Mouse (Mus musculus): Measurements from ENCODE around the gene Sel1l3. TPM values are rescaled to one million over a fixed set of nuclear protein-coding genes. Genes with fewer than 3 reads are reported as not detected.

Gene Sel1l3
- polyA plus RNA-seq, 1 experiment from 2014 or later, result 5.9 TPM

DNA sequence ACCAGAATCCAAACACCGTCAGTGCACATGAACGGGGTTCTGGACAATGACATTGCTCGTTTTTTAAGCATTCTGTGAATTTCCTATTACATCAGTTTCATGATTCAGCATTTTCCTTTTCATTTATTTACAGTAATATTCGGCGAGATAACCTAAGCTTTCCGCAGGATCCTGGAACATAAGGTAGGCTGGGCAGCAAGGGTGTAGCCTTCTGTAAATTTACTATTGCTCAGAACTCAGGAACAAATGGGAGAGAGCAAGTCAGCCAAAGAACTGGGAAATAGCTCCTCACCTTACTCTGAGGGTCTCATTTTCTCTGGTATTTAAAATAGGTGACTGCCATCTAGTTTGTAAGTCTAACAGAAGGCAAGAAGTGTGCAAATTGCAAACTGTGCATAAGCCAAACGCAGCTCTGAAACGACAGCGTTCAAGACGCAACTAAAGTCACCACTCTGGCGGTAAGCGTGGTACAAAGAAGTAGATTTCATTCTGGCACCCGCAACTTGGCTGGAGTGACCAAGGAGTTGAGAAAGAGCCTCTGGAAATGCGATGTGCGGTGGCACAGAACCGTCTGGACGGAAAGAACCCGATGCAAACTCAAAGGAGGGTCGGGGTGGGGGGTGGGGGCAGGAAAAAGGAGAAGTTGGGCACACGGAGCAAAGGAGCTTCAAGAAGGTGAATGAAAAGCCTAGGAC is 1.5 kb downstream of the Sel1l3 start:
- WGBS, result 23% methylated on average over 20 of the region's 20 CpGs

DNA sequence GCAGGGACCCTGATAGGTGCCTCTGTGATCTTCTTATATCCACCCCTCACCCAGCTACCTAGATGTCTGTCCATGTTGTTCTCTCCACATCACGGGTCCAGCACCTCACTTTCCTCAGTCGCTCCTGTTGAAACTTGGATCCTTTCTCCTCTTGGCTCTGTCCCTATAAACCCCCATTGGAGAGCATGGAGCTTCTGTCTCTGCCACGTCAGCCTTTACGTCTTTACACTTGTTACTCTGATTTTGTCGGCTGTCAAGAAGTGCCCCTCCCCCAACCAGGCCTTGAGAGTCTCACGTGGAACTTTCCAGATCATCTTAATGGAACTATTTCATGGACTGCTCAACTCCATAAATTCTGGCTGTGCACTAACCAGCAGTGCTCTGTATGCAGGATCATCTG is 2.5 kb downstream of the Sel1l3 start:
- ATAC-seq (ENCODE audit: low read depth), result no peak
- H3K9ac ChIP-seq, result no peak overlapping the region
- 56% methylated on average over 6 of the region's 6 CpGs for WGBS
- peak overlapping the region; percentile 98 for H3K4me2 ChIP-seq
- H3K4me3 ChIP-seq, result no peak overlapping the region
- no peak overlapping the region for H3K27ac ChIP-seq (replicated peaks)
- H3K4me1 ChIP-seq (replicated peaks), result peaks cover 47% of the 10 kb centered on the region
- H3K36me3 ChIP-seq, result no peaks in the 10 kb centered on the region
- H3K27me3 ChIP-seq, result peaks cover 17% of the 10 kb centered on the region
- no peaks in the 10 kb centered on the region for H3K9me3 ChIP-seq

More for the DNA sequence above, 1.5 kb downstream of the Sel1l3 start:
- H3K9me3 ChIP-seq, result no peaks in the 10 kb centered on the region
- peak overlapping the region; percentile 66 for H3K4me3 ChIP-seq
- peak overlapping the region; percentile 89 for H3K9ac ChIP-seq
- H3K4me2 ChIP-seq, result peak overlapping the region; percentile 98
- ATAC-seq (ENCODE audit: low read depth), result no peak
- no peaks in the 10 kb centered on the region for H3K36me3 ChIP-seq
- peak overlapping the region; percentile 73 for H3K27ac ChIP-seq (replicated peaks)
- peaks cover 20% of the 10 kb centered on the region for H3K27me3 ChIP-seq
- peaks cover 47% of the 10 kb centered on the region for H3K4me1 ChIP-seq (replicated peaks)

DNA sequence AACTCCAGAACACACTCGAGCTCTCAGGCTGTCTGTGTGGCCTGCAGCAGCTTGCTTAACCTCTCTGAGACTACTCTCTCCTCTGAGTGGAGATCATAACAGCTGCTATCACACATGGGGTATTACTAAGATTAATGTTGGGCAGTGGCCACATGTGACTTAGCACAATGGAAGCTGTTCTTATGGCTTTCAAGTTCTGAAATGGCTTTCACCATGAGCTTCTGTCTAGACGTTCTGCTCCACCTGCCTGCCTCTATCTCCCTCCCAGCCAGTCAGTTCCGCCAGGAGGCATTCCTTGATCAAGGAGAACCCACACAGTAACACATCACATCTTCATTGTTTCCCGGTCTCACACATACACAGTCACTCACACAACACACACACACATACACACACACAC is 3.2 kb downstream of the Sel1l3 start:
- H3K27ac ChIP-seq (replicated peaks), result no peak overlapping the region
- no peak for ATAC-seq (ENCODE audit: low read depth)
- H3K4me2 ChIP-seq, result peak overlapping the region; percentile 98; the same call in 1 of the 2 replicates
- H3K36me3 ChIP-seq, result no peaks in the 10 kb centered on the region
- H3K9me3 ChIP-seq, result no peaks in the 10 kb centered on the region
- WGBS, result 67% methylated on average over 4 of the region's 4 CpGs
- no peak overlapping the region for H3K4me3 ChIP-seq
- peaks cover 47% of the 10 kb centered on the region for H3K4me1 ChIP-seq (replicated peaks)
- no peak overlapping the region for H3K9ac ChIP-seq
- H3K27me3 ChIP-seq, result peaks cover 17% of the 10 kb centered on the region

DNA sequence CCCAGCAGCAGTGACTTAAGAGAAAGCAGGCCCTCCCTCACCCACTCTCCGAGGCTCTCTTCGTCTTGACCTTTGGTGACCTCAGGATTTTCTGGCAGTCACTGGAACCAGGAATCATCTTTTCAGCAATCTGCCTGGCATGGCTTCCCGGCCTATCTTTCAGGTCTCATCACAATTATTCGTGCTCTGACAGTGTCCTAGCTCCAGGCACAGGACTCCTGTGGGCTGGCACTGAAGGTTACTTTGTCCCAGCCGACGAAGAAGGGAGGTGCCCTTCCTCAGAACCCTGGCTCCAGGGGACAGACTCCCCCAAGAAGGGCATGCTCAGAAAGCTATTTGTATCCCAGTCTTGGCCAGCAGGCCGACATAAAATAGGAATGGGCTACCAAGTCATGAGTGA is 4.0 kb downstream of the Sel1l3 start:
- H3K9me3 ChIP-seq, result no peaks in the 10 kb centered on the region
- no peak overlapping the region for H3K9ac ChIP-seq
- no peak overlapping the region for H3K27ac ChIP-seq (replicated peaks)
- no peak overlapping the region for H3K4me3 ChIP-seq
- no peak overlapping the region for H3K4me2 ChIP-seq
- ATAC-seq (ENCODE audit: low read depth), result no peak
- H3K27me3 ChIP-seq, result peaks cover 17% of the 10 kb centered on the region
- H3K4me1 ChIP-seq (replicated peaks), result peaks cover 45% of the 10 kb centered on the region
- 48% methylated on average over 7 of the region's 7 CpGs for WGBS
- no peaks in the 10 kb centered on the region for H3K36me3 ChIP-seq

DNA sequence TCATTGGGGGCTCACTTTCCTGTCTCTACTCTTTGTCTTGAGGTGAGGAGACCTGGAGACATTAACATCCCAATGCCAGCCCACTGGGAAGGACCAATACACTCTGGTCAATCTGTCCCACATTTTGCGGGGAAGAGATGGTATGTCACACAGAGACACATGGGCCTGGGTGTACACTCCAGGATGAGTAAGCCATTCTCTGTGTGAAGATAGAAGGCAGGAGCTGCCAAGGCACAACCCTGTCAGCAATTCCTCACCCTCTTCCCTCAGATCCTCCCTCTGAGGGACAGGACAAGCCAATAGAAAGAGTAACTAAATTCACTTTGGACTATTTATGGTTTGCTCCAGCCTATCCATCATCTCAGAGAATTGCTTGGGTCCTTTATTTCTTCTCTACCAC is 5.0 kb downstream of the Sel1l3 start:
- peaks cover 17% of the 10 kb centered on the region for H3K27me3 ChIP-seq
- no peak overlapping the region for H3K27ac ChIP-seq (replicated peaks)
- peaks cover 35% of the 10 kb centered on the region for H3K4me1 ChIP-seq (replicated peaks)
- H3K36me3 ChIP-seq, result no peaks in the 10 kb centered on the region
- 87% methylated on average over 1 of the region's 1 CpGs for WGBS
- H3K9ac ChIP-seq, result no peak overlapping the region
- H3K9me3 ChIP-seq, result no peaks in the 10 kb centered on the region
- no peak for ATAC-seq (ENCODE audit: low read depth)
- no peak overlapping the region for H3K4me3 ChIP-seq
- H3K4me2 ChIP-seq, result no peak overlapping the region

DNA sequence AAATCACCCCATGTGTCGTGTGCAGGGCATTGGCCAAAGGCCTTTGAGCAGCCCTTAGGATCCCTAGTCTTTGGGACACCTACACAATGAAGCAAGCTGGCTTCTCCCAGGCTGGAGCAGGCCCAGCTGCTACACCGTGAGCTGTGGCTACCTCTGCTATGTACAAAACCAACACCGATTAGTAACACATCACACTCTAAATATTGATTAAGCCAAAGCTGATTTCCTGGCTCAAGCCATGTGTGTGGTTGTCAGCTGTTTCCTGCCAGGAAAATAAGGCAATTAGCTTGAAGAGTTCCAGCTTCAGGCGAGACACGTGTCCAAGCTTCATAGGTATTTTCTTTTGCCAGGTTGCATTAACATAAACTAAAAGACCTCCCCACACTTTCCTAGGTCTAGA is 7.2 kb downstream of the Sel1l3 start:
- Histone ChIP-seq H3K36me3 (no peaks in the 10 kb centered on the region), H3K4me2 (no peak overlapping the region), H3K9ac (no peak overlapping the region), H3K27me3 (peaks cover 9% of the 10 kb centered on the region), H3K9me3 (no peaks in the 10 kb centered on the region), H3K27ac (replicated peaks) (no peak overlapping the region), H3K4me1 (replicated peaks) (peaks cover 20% of the 10 kb centered on the region), H3K4me3 (no peak overlapping the region)
- WGBS, result 82% methylated on average over 5 of the region's 5 CpGs
- ATAC-seq (ENCODE audit: low read depth), result no peak

DNA sequence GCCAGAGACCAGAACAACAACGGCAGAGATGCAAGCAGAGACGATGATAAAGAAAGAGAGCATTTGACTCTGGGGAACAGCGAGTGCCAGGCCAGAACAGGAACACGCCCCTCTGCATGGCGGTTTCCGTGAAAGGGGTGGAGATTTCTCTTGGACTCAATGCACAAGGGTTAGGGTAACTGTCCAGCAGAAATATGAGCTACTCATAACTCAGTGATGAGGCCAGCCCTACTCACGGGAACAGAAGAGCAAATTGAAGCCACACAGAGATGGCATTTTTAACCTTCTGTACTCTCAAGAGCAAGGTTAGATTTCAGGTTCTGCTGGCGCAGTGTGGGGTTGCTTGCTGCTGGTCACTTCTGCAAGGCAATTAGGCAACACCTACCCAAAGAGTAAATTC is 11.0 kb downstream of the Sel1l3 start:
- Histone ChIP-seq H3K9ac (no peak overlapping the region), H3K27ac (replicated peaks) (no peak overlapping the region), H3K36me3 (no peaks in the 10 kb centered on the region), H3K27me3 (no peaks in the 10 kb centered on the region), H3K4me3 (no peak overlapping the region), H3K4me2 (no peak overlapping the region), H3K4me1 (replicated peaks) (no peaks in the 10 kb centered on the region), H3K9me3 (no peaks in the 10 kb centered on the region)
- ATAC-seq (ENCODE audit: low read depth), result no peak
- 78% methylated on average over 8 of the region's 8 CpGs for WGBS

DNA sequence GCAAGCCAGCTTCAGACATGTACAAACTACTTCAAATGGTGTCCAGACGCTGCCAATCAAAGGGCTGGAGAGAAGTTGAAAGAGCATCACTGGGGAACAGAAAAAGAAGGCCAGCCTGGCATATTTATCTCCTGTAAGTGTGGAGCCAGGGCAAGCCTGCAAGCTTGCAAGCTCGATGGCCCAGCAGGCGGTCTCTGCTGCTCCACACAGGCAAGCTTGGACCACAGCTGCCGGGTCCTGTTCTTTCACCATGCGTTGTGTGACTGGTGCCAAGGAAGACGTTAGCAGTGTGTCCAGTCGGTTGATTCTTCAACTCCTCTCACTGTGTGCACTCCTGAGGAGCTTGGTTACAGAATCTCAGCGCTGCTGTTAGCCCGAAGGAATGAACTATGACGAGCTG is 12.9 kb downstream of the Sel1l3 start:
- Histone ChIP-seq H3K36me3 (no peaks in the 10 kb centered on the region), H3K4me2 (no peak overlapping the region), H3K4me3 (no peak overlapping the region), H3K9ac (no peak overlapping the region), H3K4me1 (replicated peaks) (no peaks in the 10 kb centered on the region), H3K9me3 (no peaks in the 10 kb centered on the region), H3K27me3 (no peaks in the 10 kb centered on the region), H3K27ac (replicated peaks) (no peak overlapping the region)
- ATAC-seq (ENCODE audit: low read depth), result no peak
- 84% methylated on average over 10 of the region's 10 CpGs for WGBS

DNA sequence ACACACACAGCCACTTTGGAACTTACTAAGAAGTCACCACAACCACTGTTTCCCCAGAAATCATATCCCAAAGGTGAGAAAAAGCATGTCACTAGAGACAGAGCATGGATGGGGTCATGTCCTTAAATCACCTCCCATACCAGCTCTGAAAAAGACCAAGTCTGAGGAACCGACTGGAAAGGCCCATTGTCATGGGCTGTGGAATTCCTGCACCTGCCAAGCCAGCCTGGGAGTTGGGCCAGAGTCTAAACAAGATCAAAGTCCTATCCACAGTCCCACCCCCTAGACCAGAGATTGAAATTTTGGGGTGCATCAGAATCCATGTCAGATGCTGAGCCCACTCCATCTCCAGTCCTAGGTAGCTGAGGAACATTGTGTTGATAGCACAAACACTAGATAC is 15.3 kb downstream of the Sel1l3 start:
- no peak for ATAC-seq (ENCODE audit: low read depth)
- H3K9me3 ChIP-seq, result no peaks in the 10 kb centered on the region
- H3K27me3 ChIP-seq, result no peaks in the 10 kb centered on the region
- H3K9ac ChIP-seq, result no peak overlapping the region
- no peak overlapping the region for H3K4me3 ChIP-seq
- H3K4me2 ChIP-seq, result no peak overlapping the region
- WGBS, result 77% methylated on average over 1 of the region's 1 CpGs
- H3K27ac ChIP-seq (replicated peaks), result no peak overlapping the region
- H3K36me3 ChIP-seq, result no peaks in the 10 kb centered on the region
- no peaks in the 10 kb centered on the region for H3K4me1 ChIP-seq (replicated peaks)

DNA sequence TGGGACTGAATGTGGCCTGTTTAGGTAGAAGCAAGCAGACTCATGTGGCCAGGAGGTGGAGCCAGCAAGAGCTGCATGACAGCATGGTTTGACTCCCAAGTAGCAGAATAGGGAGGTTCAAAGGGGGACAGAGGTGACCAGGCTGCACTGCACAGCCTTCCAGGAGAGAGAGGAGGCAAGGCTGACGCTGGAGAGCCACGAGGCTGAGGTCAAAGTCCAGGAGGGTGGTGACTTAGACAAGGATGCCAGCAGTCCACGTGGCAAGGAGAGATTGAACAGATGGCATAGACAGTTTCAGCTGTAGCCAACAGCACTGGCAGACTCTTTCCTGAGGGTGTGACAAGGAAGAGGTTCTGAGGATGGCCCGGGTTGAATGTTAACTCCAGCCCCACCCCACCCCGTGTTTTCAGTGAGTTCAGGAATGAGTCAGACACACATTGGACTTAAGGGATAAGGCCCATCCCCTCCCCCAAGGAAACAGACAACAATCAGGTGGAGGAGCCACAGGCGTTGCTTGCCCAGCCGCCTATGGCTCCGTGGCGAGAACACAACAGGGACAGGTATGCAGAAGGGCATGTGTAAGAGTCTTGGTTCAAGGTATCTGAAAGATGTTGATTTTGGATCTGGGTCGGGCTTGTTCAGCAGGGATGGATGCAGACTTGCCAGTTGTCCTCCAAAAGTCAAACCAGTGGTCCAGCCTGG is 17.2 kb downstream of the Sel1l3 start:
- no peak overlapping the region for H3K9ac ChIP-seq
- no peaks in the 10 kb centered on the region for H3K4me1 ChIP-seq (replicated peaks)
- H3K4me2 ChIP-seq, result no peak overlapping the region
- H3K27ac ChIP-seq (replicated peaks), result no peak overlapping the region
- H3K36me3 ChIP-seq, result no peaks in the 10 kb centered on the region
- H3K4me3 ChIP-seq, result no peak overlapping the region
- H3K9me3 ChIP-seq, result no peaks in the 10 kb centered on the region
- WGBS, result 80% methylated on average over 10 of the region's 10 CpGs
- no peaks in the 10 kb centered on the region for H3K27me3 ChIP-seq
- no peak for ATAC-seq (ENCODE audit: low read depth)

DNA sequence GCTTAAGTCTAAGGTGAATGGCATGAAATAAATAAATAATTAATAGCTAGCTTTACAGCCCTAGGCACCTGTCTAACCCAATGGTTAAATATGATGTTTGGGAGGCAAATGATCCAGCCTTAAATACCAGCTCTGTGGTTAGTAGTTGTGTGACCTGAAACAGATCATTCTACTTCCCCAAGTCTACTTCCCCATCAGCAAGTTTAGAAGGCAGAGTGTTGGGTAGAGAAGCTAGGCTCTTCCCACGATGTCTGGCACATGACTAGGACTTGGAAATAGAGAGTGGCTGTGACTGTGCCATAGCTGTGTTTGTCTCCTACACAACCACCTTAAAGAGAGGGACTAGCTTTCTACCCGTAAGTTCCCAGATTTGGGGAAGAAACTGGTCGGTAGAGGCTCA is 18.9 kb downstream of the Sel1l3 start:
- Histone ChIP-seq H3K9me3 (no peaks in the 10 kb centered on the region), H3K27ac (replicated peaks) (no peak overlapping the region), H3K36me3 (no peaks in the 10 kb centered on the region), H3K9ac (no peak overlapping the region), H3K4me2 (no peak overlapping the region), H3K27me3 (no peaks in the 10 kb centered on the region), H3K4me3 (no peak overlapping the region), H3K4me1 (replicated peaks) (no peaks in the 10 kb centered on the region)
- 89% methylated on average over 3 of the region's 3 CpGs for WGBS
- ATAC-seq (ENCODE audit: low read depth), result no peak

DNA sequence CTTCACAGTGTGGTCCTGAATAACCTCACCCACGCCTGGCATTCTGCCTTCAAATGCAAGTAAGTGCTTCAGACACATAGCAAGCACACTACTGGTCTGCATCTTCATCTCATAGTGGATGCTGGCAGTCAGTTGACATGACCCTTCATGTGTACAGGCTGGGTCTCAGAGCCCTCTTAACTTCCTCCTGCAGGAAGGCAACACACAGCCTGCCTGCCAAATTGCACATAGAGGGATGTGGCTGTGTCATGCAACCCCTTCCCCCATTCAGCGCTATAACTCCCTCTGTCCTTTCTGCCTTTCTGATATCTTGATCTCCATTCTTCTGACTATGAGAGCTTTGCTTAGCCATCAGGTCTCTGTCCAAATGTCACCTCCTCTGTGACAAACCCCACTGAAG is 19.3 kb downstream of the Sel1l3 start:
- no peaks in the 10 kb centered on the region for H3K36me3 ChIP-seq
- H3K9me3 ChIP-seq, result no peaks in the 10 kb centered on the region
- H3K4me3 ChIP-seq, result no peak overlapping the region
- H3K27me3 ChIP-seq, result no peaks in the 10 kb centered on the region
- H3K4me2 ChIP-seq, result no peak overlapping the region
- 89% methylated on average over 2 of the region's 2 CpGs for WGBS
- no peak overlapping the region for H3K9ac ChIP-seq
- no peaks in the 10 kb centered on the region for H3K4me1 ChIP-seq (replicated peaks)
- no peak overlapping the region for H3K27ac ChIP-seq (replicated peaks)
- ATAC-seq (ENCODE audit: low read depth), result no peak
